Mouse (Mus musculus): ENCODE measurements around the gene Tarsl2. TPM values are rescaled to one million over a fixed set of nuclear protein-coding genes. Genes with fewer than 3 reads are reported as not detected.
A peak's percentile ranks its signal among the peaks of the same experiment; 100 is the strongest.

Tarsl2 gene
- polyA plus RNA-seq, 1 experiment: 3.3 TPM

GRCm38 (mm10) chr7:65686664-65687063 lies 42.0 kb downstream of the Tarsl2 start:
- no peak for TF ChIP-seq E2F4 (IDR thresholded peaks at IDR 0.05; ENCODE audit: insufficient read depth)
- no peak for TF ChIP-seq TCF12 (IDR thresholded peaks at IDR 0.05; ENCODE audit: insufficient read depth, poor library complexity, severe bottlenecking)
- no peak overlapping the region for H3K4me3 ChIP-seq
- no peaks in the 10 kb centered on the region for H3K27me3 ChIP-seq (ENCODE audit: control insufficient read depth, insufficient read depth, insufficient read length)
- H3ac ChIP-seq (ENCODE audit: control insufficient read depth, insufficient read length): no peak overlapping the region
- no peaks in the 10 kb centered on the region for H3K36me3 ChIP-seq (ENCODE audit: control insufficient read depth, insufficient read depth)
- H3K79me2 ChIP-seq (ENCODE audit: control insufficient read depth, insufficient read depth): no peaks in the 10 kb centered on the region
- no peak overlapping the region for H3K4me2 ChIP-seq (ENCODE audit: low read depth)

GRCm38 (mm10) chr7:65690869-65691268 lies 46.2 kb downstream of the Tarsl2 start, which contains the start of gene Tm2d3:
Gene Tm2d3, plus strand, starts transcription at chr7:65691169.
- Histone ChIP-seq H3K36me3 (ENCODE audit: control insufficient read depth, insufficient read depth) (no peaks in the 10 kb centered on the region), H3K79me2 (ENCODE audit: control insufficient read depth, insufficient read depth) (peaks cover 8% of the 10 kb centered on the region), H3K4me2 (ENCODE audit: low read depth) (no peak within 1 kb of the TSS), H3K27me3 (ENCODE audit: control insufficient read depth, insufficient read depth, insufficient read length) (no peaks in the 10 kb centered on the region), H3ac (ENCODE audit: control insufficient read depth, insufficient read length) (no peak within 1 kb of the TSS), H3K4me3 (no peak within 1 kb of the TSS)
- TF ChIP-seq SRF (IDR thresholded peaks at IDR 0.05; ENCODE audit: control insufficient read depth, insufficient read length, low read depth) (no peak), TCF12 (IDR thresholded peaks at IDR 0.05; ENCODE audit: insufficient read depth, poor library complexity, severe bottlenecking) (no peak), USF1 (IDR thresholded peaks at IDR 0.05; ENCODE audit: low read depth) (no peak), CEBPB (IDR thresholded peaks at IDR 0.05; ENCODE audit: insufficient read depth, poor library complexity, severe bottlenecking) (no peak), MYOG (IDR thresholded peaks at IDR 0.05; ENCODE audit: control insufficient read depth in 1 of 3, insufficient read depth in 1 of 3, insufficient read length in 2 of 3, low read depth in 2 of 3) (no peak), REST (IDR thresholded peaks at IDR 0.05; ENCODE audit: insufficient read depth, insufficient read length) (no peak), TCF3 (IDR thresholded peaks at IDR 0.05; ENCODE audit: insufficient read length, low read depth) (no peak), MYOD1 (IDR thresholded peaks at IDR 0.05; ENCODE audit: control insufficient read depth in 1 of 3, insufficient read length in 2 of 3, low read depth in 2 of 3) (no peak)

DNA sequence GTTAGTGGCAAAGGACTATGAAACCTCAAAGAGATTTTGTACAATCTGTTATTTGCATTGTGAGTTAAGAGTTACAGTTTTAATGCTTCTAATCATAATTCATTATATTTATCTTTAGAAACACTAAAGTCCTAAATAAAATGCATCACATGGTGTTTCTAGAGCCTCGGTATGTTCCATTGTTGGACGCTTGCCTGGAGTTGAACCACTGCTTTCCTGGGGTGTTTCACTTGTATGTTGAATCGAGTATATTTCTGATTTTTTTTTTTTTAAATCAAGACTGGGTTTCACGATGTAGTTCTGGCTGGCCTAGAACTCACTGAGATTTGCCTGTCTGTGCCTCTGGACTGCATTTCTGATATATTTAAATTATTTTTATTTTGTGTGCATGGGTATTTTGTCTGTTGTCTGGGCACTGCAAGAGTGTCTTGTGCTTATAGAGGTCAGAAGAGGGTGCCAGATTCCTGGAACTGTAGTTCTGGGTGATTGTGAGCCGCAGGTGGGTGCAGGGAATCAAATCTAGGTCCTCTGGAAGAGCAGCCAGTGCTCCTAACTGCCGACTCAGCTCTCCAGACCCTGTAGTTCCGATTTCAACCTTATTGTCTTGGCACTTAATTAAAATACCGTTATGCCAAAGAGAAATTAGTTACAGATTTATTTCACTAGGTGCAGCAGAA lies 47.4 kb downstream of the Tarsl2 start:
- TF ChIP-seq TCF12 (IDR thresholded peaks at IDR 0.05; ENCODE audit: insufficient read depth, poor library complexity, severe bottlenecking): no peak
- no peak for TF ChIP-seq POLR2AphosphoS2 (IDR thresholded peaks at IDR 0.05; ENCODE audit: insufficient read length, low read depth)
- TF ChIP-seq SRF (IDR thresholded peaks at IDR 0.05; ENCODE audit: control insufficient read depth, insufficient read length, low read depth): no peak
- TF ChIP-seq POLR2A (IDR thresholded peaks at IDR 0.05; ENCODE audit: insufficient read length, low read depth): no peak
- TF ChIP-seq E2F4 (IDR thresholded peaks at IDR 0.05; ENCODE audit: insufficient read depth): no peak
- TF ChIP-seq CEBPB (IDR thresholded peaks at IDR 0.05; ENCODE audit: insufficient read depth, poor library complexity, severe bottlenecking): no peak
- no peak for TF ChIP-seq MYOD1 (IDR thresholded peaks at IDR 0.05; ENCODE audit: control insufficient read depth in 1 of 3, insufficient read length in 2 of 3, low read depth in 2 of 3)
- no peak for TF ChIP-seq USF1 (IDR thresholded peaks at IDR 0.05; ENCODE audit: low read depth)
- TF ChIP-seq MYOG (IDR thresholded peaks at IDR 0.05; ENCODE audit: control insufficient read depth in 1 of 3, insufficient read depth in 1 of 3, insufficient read length in 2 of 3, low read depth in 2 of 3): no peak
- TF ChIP-seq REST (IDR thresholded peaks at IDR 0.05; ENCODE audit: insufficient read depth, insufficient read length): no peak
- no peak for TF ChIP-seq TCF3 (IDR thresholded peaks at IDR 0.05; ENCODE audit: insufficient read length, low read depth)
- no peak for TF ChIP-seq MAX (IDR thresholded peaks at IDR 0.05; ENCODE audit: low read depth)
- H3K27me3 ChIP-seq (ENCODE audit: control insufficient read depth, insufficient read depth, insufficient read length): no peaks in the 10 kb centered on the region
- H3K4me3 ChIP-seq: peak overlapping the region; percentile 71
- H3K4me2 ChIP-seq (ENCODE audit: low read depth): no peak overlapping the region
- H3K36me3 ChIP-seq (ENCODE audit: control insufficient read depth, insufficient read depth): no peaks in the 10 kb centered on the region
- H3ac ChIP-seq (ENCODE audit: control insufficient read depth, insufficient read length): no peak overlapping the region
- peaks cover 8% of the 10 kb centered on the region for H3K79me2 ChIP-seq (ENCODE audit: control insufficient read depth, insufficient read depth)

GRCm38 (mm10) chr7:65692883-65693282 lies 48.2 kb downstream of the Tarsl2 start:
- TF ChIP-seq USF1 (IDR thresholded peaks at IDR 0.05; ENCODE audit: low read depth): no peak
- no peak for TF ChIP-seq TCF3 (IDR thresholded peaks at IDR 0.05; ENCODE audit: insufficient read length, low read depth)
- no peak for TF ChIP-seq POLR2A (IDR thresholded peaks at IDR 0.05; ENCODE audit: insufficient read length, low read depth)
- no peak for TF ChIP-seq CEBPB (IDR thresholded peaks at IDR 0.05; ENCODE audit: insufficient read depth, poor library complexity, severe bottlenecking)
- no peak for TF ChIP-seq MYOG (IDR thresholded peaks at IDR 0.05; ENCODE audit: control insufficient read depth in 1 of 3, insufficient read depth in 1 of 3, insufficient read length in 2 of 3, low read depth in 2 of 3)
- TF ChIP-seq SRF (IDR thresholded peaks at IDR 0.05; ENCODE audit: control insufficient read depth, insufficient read length, low read depth): no peak
- TF ChIP-seq REST (IDR thresholded peaks at IDR 0.05; ENCODE audit: insufficient read depth, insufficient read length): no peak
- TF ChIP-seq TCF12 (IDR thresholded peaks at IDR 0.05; ENCODE audit: insufficient read depth, poor library complexity, severe bottlenecking): no peak
- no peak for TF ChIP-seq E2F4 (IDR thresholded peaks at IDR 0.05; ENCODE audit: insufficient read depth)
- no peak for TF ChIP-seq MYOD1 (IDR thresholded peaks at IDR 0.05; ENCODE audit: control insufficient read depth in 1 of 3, insufficient read length in 2 of 3, low read depth in 2 of 3)
- TF ChIP-seq MAX (IDR thresholded peaks at IDR 0.05; ENCODE audit: low read depth): no peak
- no peak for TF ChIP-seq POLR2AphosphoS2 (IDR thresholded peaks at IDR 0.05; ENCODE audit: insufficient read length, low read depth)
- H3K36me3 ChIP-seq (ENCODE audit: control insufficient read depth, insufficient read depth): no peaks in the 10 kb centered on the region
- peak overlapping the region; percentile 92 for H3K4me2 ChIP-seq (ENCODE audit: low read depth)
- peak overlapping the region; percentile 71 for H3K4me3 ChIP-seq
- no peaks in the 10 kb centered on the region for H3K27me3 ChIP-seq (ENCODE audit: control insufficient read depth, insufficient read depth, insufficient read length)
- peaks cover 8% of the 10 kb centered on the region for H3K79me2 ChIP-seq (ENCODE audit: control insufficient read depth, insufficient read depth)
- peak overlapping the region; percentile 60 for H3ac ChIP-seq (ENCODE audit: control insufficient read depth, insufficient read length)

DNA sequence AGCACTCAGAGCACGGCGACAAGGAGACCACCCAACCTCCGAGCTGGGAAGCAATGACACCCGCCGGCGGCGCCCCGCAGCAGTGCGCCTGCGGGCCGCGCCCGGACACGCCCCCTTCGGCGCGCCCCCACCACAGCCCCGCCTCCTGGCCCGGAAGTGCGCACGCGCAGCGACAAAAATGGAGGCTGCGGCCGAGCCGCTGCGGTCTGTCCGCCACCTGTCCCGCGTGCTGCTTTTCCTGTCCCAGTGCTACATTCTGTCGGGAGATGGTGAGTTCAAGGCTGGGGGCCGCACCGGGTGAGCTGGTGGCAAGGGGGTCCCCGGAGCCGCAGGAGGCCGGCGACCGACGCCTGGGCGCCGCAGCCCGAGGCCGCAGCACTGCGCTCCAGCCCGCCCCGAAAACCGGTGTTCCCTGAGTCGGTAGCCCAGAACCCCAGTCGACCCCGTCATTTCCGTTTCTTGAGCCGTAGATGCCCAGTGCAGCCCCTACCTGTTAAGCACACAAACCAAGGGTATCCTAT lies 48.7 kb downstream of the Tarsl2 start:
- TF ChIP-seq TCF3 (IDR thresholded peaks at IDR 0.05; ENCODE audit: insufficient read length, low read depth): no peak
- TF ChIP-seq E2F4 (IDR thresholded peaks at IDR 0.05; ENCODE audit: insufficient read depth): no peak
- peak; percentile 64 for TF ChIP-seq SRF (IDR thresholded peaks at IDR 0.05; ENCODE audit: control insufficient read depth, insufficient read length, low read depth)
- TF ChIP-seq MYOG (IDR thresholded peaks at IDR 0.05; ENCODE audit: control insufficient read depth in 1 of 3, insufficient read depth in 1 of 3, insufficient read length in 2 of 3, low read depth in 2 of 3): peak; percentile 2 to 90 (median 89)
- TF ChIP-seq CEBPB (IDR thresholded peaks at IDR 0.05; ENCODE audit: insufficient read depth, poor library complexity, severe bottlenecking): no peak
- TF ChIP-seq POLR2A (IDR thresholded peaks at IDR 0.05; ENCODE audit: insufficient read length, low read depth): peak; percentile 86
- TF ChIP-seq USF1 (IDR thresholded peaks at IDR 0.05; ENCODE audit: low read depth): no peak
- TF ChIP-seq MYOD1 (IDR thresholded peaks at IDR 0.05; ENCODE audit: control insufficient read depth in 1 of 3, insufficient read length in 2 of 3, low read depth in 2 of 3): peak in 2 of 3 experiments; percentile 80 to 93
- TF ChIP-seq TCF12 (IDR thresholded peaks at IDR 0.05; ENCODE audit: insufficient read depth, poor library complexity, severe bottlenecking): no peak
- TF ChIP-seq REST (IDR thresholded peaks at IDR 0.05; ENCODE audit: insufficient read depth, insufficient read length): no peak
- TF ChIP-seq POLR2AphosphoS2 (IDR thresholded peaks at IDR 0.05; ENCODE audit: insufficient read length, low read depth): peak; percentile 90
- no peak for TF ChIP-seq MAX (IDR thresholded peaks at IDR 0.05; ENCODE audit: low read depth)

More for the DNA sequence above, 48.7 kb downstream of the Tarsl2 start:
- no peaks in the 10 kb centered on the region for H3K27me3 ChIP-seq (ENCODE audit: control insufficient read depth, insufficient read depth, insufficient read length)
- no peaks in the 10 kb centered on the region for H3K36me3 ChIP-seq (ENCODE audit: control insufficient read depth, insufficient read depth)
- H3K4me3 ChIP-seq: peak overlapping the region; percentile 71
- peaks cover 8% of the 10 kb centered on the region for H3K79me2 ChIP-seq (ENCODE audit: control insufficient read depth, insufficient read depth)
- H3K4me2 ChIP-seq (ENCODE audit: low read depth): peak overlapping the region; percentile 92
- H3ac ChIP-seq (ENCODE audit: control insufficient read depth, insufficient read length): peak overlapping the region; percentile 60
